Mouse (Mus musculus) megakaryocyte progenitor cell, adult 5-6 weeks (primary cell): ENCODE results near the gene Smg9. TPM values are rescaled to one million over a fixed set of nuclear protein-coding genes. Genes with fewer than 3 reads are reported as not detected.
A peak's percentile ranks its signal among the peaks of the same experiment; 100 is the strongest.

Source experiments
- ATAC-seq: replicated peaks from 2 replicates; pipeline ENCODE4 v1.8.0; 2016; ENCODE audit warnings: mild to moderate bottlenecking, moderate TSS enrichment, inconsistent platforms; ENCODE audit not compliant: poor library complexity
- total RNA-seq, 2 experiments: library from RNA; stranded (forward) in 1 of 2; stranded (reverse) in 1 of 2; fragments of 157-497, 149-512 nt in 1 of 2; fragments of 200-1000 nt in 1 of 2; gene quantifications; 2 replicates each; pipeline versions ENCODE4 v1.2.3 to v1.2.4; 2015 to 2017

The Smg9 gene
- total RNA-seq (2015) = 10.8 and 18.1 TPM in 2 replicates
- total RNA-seq (2017) = 16.0 and 20.8 TPM in 2 replicates

- peak; percentile 75 for ATAC-seq
Observed at GRCm38 (mm10) chr7:24399256-24400081, at the start of gene Smg9. TSS of gene Smg9 (plus strand) at chr7:24399619.

- ATAC-seq = no peak
Observed at GRCm38 (mm10) chr7:24355646-24356045, 43.8 kb upstream of the Smg9 start.

- no peak for ATAC-seq
Observed at GRCm38 (mm10) chr7:24356081-24356480, 43.3 kb upstream of the Smg9 start.

GRCm38 (mm10) chr7:24357899-24358298, 41.5 kb upstream of the Smg9 start:
- ATAC-seq = no peak; the same call in 1 of the 2 replicates

- peak; percentile 78 for ATAC-seq
Observed at GRCm38 (mm10) chr7:24359269-24359668, 40.1 kb upstream of the Smg9 start.

GRCm38 (mm10) chr7:24361001-24361400, 38.4 kb upstream of the Smg9 start:
- ATAC-seq = peak; percentile 11

GRCm38 (mm10) chr7:24363228-24363627, 36.2 kb upstream of the Smg9 start:
- ATAC-seq = peak; percentile 30; the same call in 1 of the 2 replicates

- peak; percentile 71 for ATAC-seq
Observed at GRCm38 (mm10) chr7:24364827-24365226, 34.6 kb upstream of the Smg9 start.

- ATAC-seq = no peak
Observed at GRCm38 (mm10) chr7:24365258-24366014, 34.0 kb upstream of the Smg9 start.

GRCm38 (mm10) chr7:24366716-24367632, 32.4 kb upstream of the Smg9 start:
- ATAC-seq = no peak

- no peak for ATAC-seq
Observed at GRCm38 (mm10) chr7:24368226-24368625, 31.2 kb upstream of the Smg9 start.

- ATAC-seq = no peak
Observed at GRCm38 (mm10) chr7:24368946-24369345, 30.5 kb upstream of the Smg9 start.

- peak; percentile 40 for ATAC-seq
Observed at GRCm38 (mm10) chr7:24369731-24370541, 29.5 kb upstream of the Smg9 start, which contains the start of gene Kcnn4. TSS of gene Kcnn4 (plus strand) at chr7:24370263.

- ATAC-seq = peak; percentile 40
Observed at GRCm38 (mm10) chr7:24371012-24371808, 28.2 kb upstream of the Smg9 start.

- no peak for ATAC-seq
Observed at GRCm38 (mm10) chr7:24371809-24372145, 27.6 kb upstream of the Smg9 start.

- no peak for ATAC-seq
Observed at GRCm38 (mm10) chr7:24372300-24372699, 27.1 kb upstream of the Smg9 start.

GRCm38 (mm10) chr7:24372786-24373185, 26.6 kb upstream of the Smg9 start:
- ATAC-seq = no peak

GRCm38 (mm10) chr7:24373538-24374379, 25.7 kb upstream of the Smg9 start:
- ATAC-seq = peak; percentile 23
